In the genomic region with DNA sequence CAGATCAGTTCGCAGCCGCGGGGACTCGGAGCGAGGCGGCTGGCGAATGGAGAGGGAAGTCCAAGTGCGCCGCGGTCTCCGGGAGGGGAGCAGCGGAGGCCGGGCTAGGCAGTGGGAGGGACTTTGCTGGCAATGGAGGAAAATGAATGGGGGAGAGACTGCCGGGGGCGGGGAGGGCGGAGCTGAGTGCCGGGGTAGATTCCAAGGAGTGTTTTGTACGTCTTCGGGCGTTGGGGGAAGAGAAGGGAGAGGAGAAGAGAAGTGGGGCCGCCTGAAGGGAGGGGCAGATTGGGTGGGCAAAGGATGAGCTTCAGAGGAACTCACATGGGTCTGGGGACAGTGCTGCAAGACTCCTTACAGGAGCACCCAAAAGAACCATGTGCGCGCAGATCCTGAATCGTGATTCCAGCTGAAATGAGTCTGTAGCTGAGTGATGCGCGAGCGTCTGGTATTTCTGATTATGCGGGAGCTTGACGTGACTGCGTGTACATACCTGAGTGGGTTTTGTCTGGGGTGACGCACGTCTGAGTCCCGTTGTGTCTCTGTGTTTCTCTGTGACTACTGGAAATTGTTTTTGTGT, we compare ENCODE assay signal across 8 mouse cellular contexts. TPM values are rescaled to one million over a fixed set of nuclear protein-coding genes. Genes with fewer than 3 reads are reported as not detected.
A peak's percentile ranks its signal among the peaks of the same experiment; 100 is the strongest.
DNase-seq lines count a peak whose midpoint lies in the region; ATAC-seq and TF ChIP-seq lines count a peak whose summit lies in the region.

A gene (minus strand): TSS at position 76 of the 580 bp plus-strand sequence.

- WGBS in embryonic facial prominence, embryonic 11.5 days, result under 1% methylated on average over 31 of the region's 33 CpGs
- WGBS in hindbrain, embryonic 13.5 days, result under 1% methylated on average over 29 of the region's 33 CpGs
- WGBS in midbrain, embryonic 12.5 days, result under 1% methylated on average over 33 of the region's 33 CpGs
- WGBS in stomach, postnatal 0 days, result under 1% methylated on average over 33 of the region's 33 CpGs

- H3K9me3 ChIP-seq in embryonic facial prominence, embryonic 11.5 days (replicated peaks; ENCODE audit: control insufficient read depth, low read length), result no peaks in the 10 kb centered on the region
- no peaks in the 10 kb centered on the region for H3K9me3 ChIP-seq in hindbrain, embryonic 13.5 days
- H3K9me3 ChIP-seq in midbrain, embryonic 12.5 days, result no peaks in the 10 kb centered on the region
- no peaks in the 10 kb centered on the region for H3K9me3 ChIP-seq in stomach, postnatal 0 days (ENCODE audit: control insufficient read depth, low read length)

- peak; percentile 86 for DNase-seq in NIH3T3 (ENCODE audit: low read depth)
- peak; percentile 54 for DNase-seq in adrenal gland, postnatal 10 days
- DNase-seq in embryonic facial prominence, embryonic 11.5 days (ENCODE audit: low spot score), result peak; percentile 84
- peak; percentile 88 for DNase-seq in left cerebral cortex, postnatal 4 days
- peak; percentile 53 for DNase-seq in stomach, postnatal 0 days (ENCODE audit: low spot score)
- DNase-seq in T-cell, adult 2 months (ENCODE audit: low spot score), result no peak

- peak within 1 kb of the TSS; percentile 48 for H3K4me3 ChIP-seq in embryonic facial prominence, embryonic 11.5 days (ENCODE audit: low read depth, low read length)
- peak within 1 kb of the TSS; percentile 76 for H3K4me3 ChIP-seq in hindbrain, embryonic 13.5 days
- H3K4me3 ChIP-seq in midbrain, embryonic 12.5 days, result peak within 1 kb of the TSS; percentile 68
- H3K4me3 ChIP-seq in stomach, postnatal 0 days (ENCODE audit: low read depth, low read length), result peak within 1 kb of the TSS; percentile 37

- H3K36me3 ChIP-seq in embryonic facial prominence, embryonic 11.5 days (replicated peaks; ENCODE audit: control insufficient read depth, insufficient read depth, low read depth, low read length), result no peaks in the 10 kb centered on the region
- H3K36me3 ChIP-seq in hindbrain, embryonic 13.5 days, result no peaks in the 10 kb centered on the region
- H3K36me3 ChIP-seq in midbrain, embryonic 12.5 days, result no peaks in the 10 kb centered on the region
- H3K36me3 ChIP-seq in stomach, postnatal 0 days (ENCODE audit: control insufficient read depth, insufficient read depth, low read length), result no peaks in the 10 kb centered on the region

- peak within 1 kb of the TSS; percentile 34 for H3K9ac ChIP-seq in embryonic facial prominence, embryonic 11.5 days (replicated peaks; ENCODE audit: low read length)
- peak within 1 kb of the TSS; percentile 89 for H3K9ac ChIP-seq in hindbrain, embryonic 13.5 days
- H3K9ac ChIP-seq in midbrain, embryonic 12.5 days (replicated peaks), result peak within 1 kb of the TSS; percentile 58
- H3K9ac ChIP-seq in stomach, postnatal 0 days (ENCODE audit: low read length), result no peak within 1 kb of the TSS

- intact Hi-C loops in left cerebral cortex, postnatal 4 days (cut with DNase I), result loop anchor here (5.0 kb wide), 2 partner anchors 927 to 1477 kb away; no protein-coding TSS in a partner anchor

- ATAC-seq in embryonic facial prominence, embryonic 11.5 days (replicated peaks; ENCODE audit: insufficient number of reproducible peaks, low FRiP score, low TSS enrichment, low read depth), result peak; percentile 94
- ATAC-seq in hindbrain, embryonic 13.5 days (ENCODE audit: low FRiP score), result peak; percentile 95
- ATAC-seq in midbrain, embryonic 12.5 days (ENCODE audit: low FRiP score, low read depth), result peak; percentile 96
- ATAC-seq in stomach, postnatal 0 days (ENCODE audit: low FRiP score, low TSS enrichment), result no peak

- no peak within 1 kb of the TSS for H3K27ac ChIP-seq in embryonic facial prominence, embryonic 11.5 days (replicated peaks; ENCODE audit: low read depth, low read length)
- peak within 1 kb of the TSS; percentile 85 for H3K27ac ChIP-seq in hindbrain, embryonic 13.5 days
- H3K27ac ChIP-seq in midbrain, embryonic 12.5 days (replicated peaks), result peak within 1 kb of the TSS; percentile 64
- no peak within 1 kb of the TSS for H3K27ac ChIP-seq in stomach, postnatal 0 days (replicated peaks)

- peak within 1 kb of the TSS; percentile 90 for H3K4me2 ChIP-seq in embryonic facial prominence, embryonic 11.5 days (ENCODE audit: low read depth, low read length)
- peak within 1 kb of the TSS; percentile 75 for H3K4me2 ChIP-seq in hindbrain, embryonic 13.5 days
- peak within 1 kb of the TSS; percentile 88 for H3K4me2 ChIP-seq in midbrain, embryonic 12.5 days (replicated peaks)
- H3K4me2 ChIP-seq in stomach, postnatal 0 days (replicated peaks; ENCODE audit: low read depth), result peak within 1 kb of the TSS; percentile 77

- TF ChIP-seq CTCF in stomach, postnatal 0 days (IDR thresholded peaks at IDR 0.05; ENCODE audit: low read depth), result no peak

- no peaks in the 10 kb centered on the region for H3K4me1 ChIP-seq in embryonic facial prominence, embryonic 11.5 days (ENCODE audit: control insufficient read depth, insufficient read depth, low read length)
- H3K4me1 ChIP-seq in hindbrain, embryonic 13.5 days (replicated peaks), result peaks cover 25% of the 10 kb centered on the region
- H3K4me1 ChIP-seq in midbrain, embryonic 12.5 days, result no peaks in the 10 kb centered on the region
- H3K4me1 ChIP-seq in stomach, postnatal 0 days (replicated peaks; ENCODE audit: control insufficient read depth, insufficient read depth), result no peaks in the 10 kb centered on the region

- H3K27me3 ChIP-seq in embryonic facial prominence, embryonic 11.5 days (ENCODE audit: control insufficient read depth, insufficient read depth, low read length), result peaks cover 2% of the 10 kb centered on the region; the same call in 1 of the 2 replicates
- H3K27me3 ChIP-seq in hindbrain, embryonic 13.5 days, result 0 out of 2 replicates have a peak, but pooled peaks cover 6% of the 10 kb centered on the region
- peaks cover 13% of the 10 kb centered on the region for H3K27me3 ChIP-seq in midbrain, embryonic 12.5 days
- H3K27me3 ChIP-seq in stomach, postnatal 0 days (ENCODE audit: control insufficient read depth, insufficient read depth, low read length), result no peaks in the 10 kb centered on the region

- no peak for TF ChIP-seq EP300 in stomach, postnatal 0 days (optimal IDR thresholded peaks at IDR 0.05)

RNA-seq across cellular contexts. Expression of the gene that starts here (rescaled TPM):
- 1 to 10 TPM; 2.3 to 4.4 TPM for total RNA-seq in adrenal gland, postnatal 10 days (2021)
- polyA plus RNA-seq in embryonic facial prominence, embryonic 11.5 days (2014; fragmentation: Nextera tagmentation; extraction: Ambion mirVana), result 6.5 and 7.4 TPM in 2 replicates
- polyA plus RNA-seq in hindbrain, embryonic 13.5 days (2015; fragmentation: Nextera tagmentation; extraction: Ambion mirVana), result 47.3 and 54.0 TPM in 2 replicates
- 100 to 1,000 TPM; 127 to 133 TPM for total RNA-seq in left cerebral cortex, postnatal 4 days (2021)
- 16.7 and 18.2 TPM in 2 replicates for polyA plus RNA-seq in midbrain, embryonic 12.5 days (2016; fragmentation: Nextera tagmentation; extraction: Ambion mirVana)
- polyA plus RNA-seq in stomach, postnatal 0 days (2015; fragmentation: Nextera tagmentation; extraction: Ambion mirVana), result 1.0 and 1.1 TPM in 2 replicates

Comparison
In these comparisons a context has a peak if more than half of its experiments do, and no peak if none do; other contexts are left out.
1. RNA of the gene that starts here (total RNA-seq): 127 to 133 TPM in left cerebral cortex, postnatal 4 days; 2.3 to 4.4 TPM in adrenal gland, postnatal 10 days; every median in the first group is over 10 times any median in the second.
2. H3K27ac ChIP-seq: peak in hindbrain, embryonic 13.5 days (single experiment) and midbrain, embryonic 12.5 days (single experiment); none in embryonic facial prominence, embryonic 11.5 days (single experiment) and stomach, postnatal 0 days (single experiment).
3. Peak in every context shown above with its lines, with median percentiles within 50 percentile points of each other: H3K4me2 ChIP-seq and H3K4me3 ChIP-seq.